Mouse (Mus musculus) lung, adult 2 months (tissue): Measurements from ENCODE around the gene Hhex.

ENCODE experiments used
- CTCF ChIP-seq: fragments of 200-500 bp; IDR thresholded peaks from 2 replicates; pipeline ENCODE4 v1.5.1; 2011; ENCODE audit warnings: mild to moderate bottlenecking, low read length, control low read depth; ENCODE audit not compliant: insufficient read depth
- POLR2A ChIP-seq: fragments of 200-500 bp; IDR thresholded peaks from 2 replicates; pipeline ENCODE4 v1.6.1; 2011; ENCODE audit warnings: low read depth, mild to moderate bottlenecking, control low read depth, low read length, borderline replicate concordance; ENCODE audit errors: extremely low read depth

- TF ChIP-seq POLR2A = no peak
- TF ChIP-seq CTCF = no peak
These were observed 6.0 kb upstream of the Hhex start for GRCm38 (mm10) chr19:37428589-37428988.
